Mouse (Mus musculus): ENCODE measurements around the gene Pde6d.

DNA sequence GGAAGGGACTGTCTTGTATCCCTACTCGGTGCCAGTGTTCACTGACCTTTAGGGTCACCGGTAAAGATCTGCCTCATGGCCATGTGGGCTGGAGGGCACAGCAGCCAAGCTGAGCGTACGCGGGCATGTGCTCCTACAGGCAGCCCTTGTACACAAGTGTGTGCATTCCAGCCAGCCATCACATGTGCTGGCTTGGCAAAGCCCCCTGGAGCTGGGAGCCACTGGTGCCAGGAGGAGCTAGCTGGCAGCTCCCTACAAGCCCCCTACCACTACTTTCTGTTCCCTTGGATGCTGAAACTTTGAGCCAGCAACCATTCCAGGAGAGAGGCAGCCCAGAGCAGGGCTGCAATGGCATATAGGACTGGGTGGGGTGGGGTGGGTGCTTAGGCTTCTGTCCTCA is 76.0 kb downstream of the Pde6d start:
- no peak for TF ChIP-seq CTCF (IDR thresholded peaks at IDR 0.05; ENCODE audit: control insufficient read depth, insufficient read depth, low read length)
- TF ChIP-seq POLR2A (IDR thresholded peaks at IDR 0.05; ENCODE audit: borderline replicate concordance, control insufficient read depth, low read depth, low read length), result no peak
